Mouse (Mus musculus): ENCODE results near the gene Mmp15.

Mmp15 gene

DNA sequence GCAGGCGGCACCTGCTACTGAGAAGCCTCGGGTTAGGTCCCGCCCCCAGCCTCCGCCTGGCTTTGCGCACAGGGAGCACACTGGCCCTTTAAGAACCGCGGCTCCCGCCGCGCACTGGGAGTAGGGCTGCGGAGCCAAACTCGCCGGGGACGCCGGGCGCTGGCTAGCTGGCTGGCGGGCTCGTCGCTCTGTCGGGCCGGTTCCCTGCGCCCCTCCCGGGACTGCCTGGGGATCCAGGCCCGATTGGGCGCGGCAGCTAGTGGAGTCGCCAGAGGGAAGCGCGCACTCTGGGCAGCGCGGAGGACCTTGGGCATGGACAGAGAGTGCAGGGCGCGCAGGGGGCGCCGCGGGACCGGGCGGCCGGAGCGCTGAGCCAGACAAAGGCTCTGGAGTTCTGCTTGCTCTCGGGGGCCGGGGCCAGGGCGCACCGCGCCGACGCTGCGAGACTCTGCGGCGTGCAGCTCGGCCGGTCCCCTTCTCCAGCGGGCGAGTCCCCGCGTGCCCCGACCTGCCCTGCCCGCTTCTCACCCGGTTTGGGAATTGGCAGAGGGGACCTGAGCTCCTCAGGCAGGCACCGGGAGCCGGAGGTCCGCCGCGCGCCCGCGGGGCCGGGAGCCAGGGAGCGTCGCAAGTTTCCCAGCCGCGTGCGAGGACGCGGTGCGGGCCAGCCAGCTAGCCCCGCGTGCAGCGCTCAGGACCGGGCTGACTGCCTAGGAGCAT is at the start of gene Mmp15:
Gene Mmp15, plus strand, starts transcription at position 118 of the 720 bp plus-strand sequence.
- peak; percentile 63 for DNase-seq

DNA sequence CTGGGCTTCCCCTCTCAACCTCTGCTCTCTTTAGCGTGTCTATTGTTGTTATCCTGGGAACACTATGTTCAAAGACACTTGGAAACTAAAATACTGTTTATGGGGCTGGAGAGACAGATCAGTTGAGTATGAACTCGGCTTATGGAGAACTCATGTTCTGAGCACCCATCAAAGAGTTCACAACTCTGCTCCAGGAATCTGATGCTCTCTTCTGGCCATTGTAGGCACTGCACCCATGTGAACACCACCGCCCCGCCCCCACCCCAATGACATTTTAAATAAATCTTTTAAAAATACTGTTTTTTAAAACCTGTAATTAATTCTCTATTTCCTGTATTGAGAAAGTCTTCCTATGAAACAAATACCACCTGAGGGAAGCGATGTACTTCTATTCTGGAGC is 49.7 kb upstream of the Mmp15 start:
- no peak for DNase-seq

GRCm38 (mm10) chr8:95305526-95305925 is 46.5 kb upstream of the Mmp15 start:
- DNase-seq = no peak

- no peak for DNase-seq
These were observed 45.6 kb upstream of the Mmp15 start, which contains the start of gene Cngb1 for GRCm38 (mm10) chr8:95306431-95306830. Gene Cngb1, minus strand, starts transcription at chr8:95306585.

- no peak for DNase-seq
These were observed 41.6 kb upstream of the Mmp15 start, which contains the start of gene Tepp for GRCm38 (mm10) chr8:95310342-95310970. Gene Tepp, plus strand, starts transcription at chr8:95310566.

GRCm38 (mm10) chr8:95312836-95313235 is 39.2 kb upstream of the Mmp15 start:
- DNase-seq = no peak

GRCm38 (mm10) chr8:95313857-95314256 is 38.2 kb upstream of the Mmp15 start:
- no peak for DNase-seq

DNA sequence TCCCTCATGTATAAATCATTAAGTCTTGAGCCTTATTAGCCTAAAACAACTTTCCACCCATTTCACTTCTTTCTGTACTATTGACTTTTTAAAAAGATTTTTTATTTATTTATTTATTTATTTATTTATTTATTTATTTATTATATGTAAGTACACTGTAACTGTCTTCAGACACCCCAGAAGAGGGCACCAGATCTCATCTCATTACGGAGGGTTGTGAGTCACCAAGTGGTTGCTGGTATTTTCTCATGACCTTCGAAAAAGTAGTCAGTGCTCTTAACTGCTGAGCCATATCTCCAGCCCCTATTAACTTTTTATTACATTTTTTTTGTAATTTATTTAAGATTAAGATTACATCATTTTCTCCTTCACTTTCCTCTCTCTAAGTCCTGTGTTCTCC is 37.4 kb upstream of the Mmp15 start:
- no peak for DNase-seq

DNA sequence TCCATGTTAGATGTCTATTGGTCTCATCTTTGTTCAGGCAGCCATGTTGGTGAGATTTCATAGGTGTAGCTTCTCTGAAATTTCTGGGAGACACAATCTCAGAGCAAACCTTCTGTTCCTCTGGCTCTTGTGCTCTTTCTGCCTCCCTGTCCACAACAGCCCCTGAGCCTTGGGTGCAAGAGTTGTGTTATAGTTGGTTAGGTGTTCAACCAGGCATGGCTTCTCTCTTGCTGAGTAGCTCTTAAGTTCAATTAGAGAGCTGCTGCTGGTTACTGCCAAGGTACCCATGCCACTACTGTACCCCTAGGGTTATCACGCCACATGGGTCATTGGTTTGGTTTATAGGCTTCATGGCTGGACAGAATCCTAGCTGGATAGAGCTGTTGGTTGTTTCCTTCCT is 36.7 kb upstream of the Mmp15 start:
- DNase-seq = no peak

DNA sequence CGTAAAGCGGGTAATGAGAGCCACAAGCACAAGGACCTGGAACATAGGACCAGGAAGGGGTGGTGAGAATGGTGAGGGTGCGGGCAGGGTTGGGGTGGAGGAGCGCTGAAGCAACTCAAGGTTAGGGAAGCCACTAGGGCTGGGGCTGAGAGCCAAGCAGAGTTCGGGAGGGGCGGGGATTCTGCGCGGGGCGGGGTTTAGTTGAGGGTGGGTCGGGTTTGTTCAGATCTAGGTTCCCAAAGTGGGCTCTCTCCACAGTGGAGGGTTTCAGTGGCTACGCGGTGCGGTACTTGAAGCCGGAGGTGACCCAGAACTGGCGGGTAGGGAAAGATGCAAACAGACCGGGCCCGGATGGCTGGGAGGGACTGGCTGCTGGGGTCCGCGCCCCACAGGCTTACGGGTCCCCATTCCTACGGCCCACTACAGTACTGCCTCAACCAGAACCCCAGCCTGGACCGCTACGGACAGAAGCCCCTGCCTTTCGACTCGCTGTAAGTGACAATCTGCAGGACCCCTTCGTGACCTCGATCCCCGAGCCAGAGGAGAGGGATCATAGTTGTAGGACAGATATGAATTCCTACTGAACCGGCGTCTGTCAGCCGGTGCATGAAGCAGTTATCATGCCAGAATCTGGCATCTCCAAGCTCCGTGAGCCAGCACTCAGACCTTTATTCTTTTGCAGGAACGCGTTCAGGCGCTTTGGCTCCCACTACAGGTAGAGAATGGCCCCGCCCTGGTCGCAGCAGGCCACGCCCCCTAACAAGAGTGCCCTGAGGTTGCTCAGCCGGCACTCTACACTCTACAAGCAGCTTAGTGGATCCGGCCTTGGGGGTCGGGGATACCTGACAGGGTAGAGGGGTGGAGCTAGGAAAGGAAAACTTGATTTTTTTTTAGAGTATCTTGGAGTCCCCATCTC is 31.6 kb upstream of the Mmp15 start:
- peak; percentile 30 for DNase-seq

GRCm38 (mm10) chr8:95323201-95323600 is 28.9 kb upstream of the Mmp15 start:
- no peak for DNase-seq

- DNase-seq = no peak
These were observed 27.4 kb upstream of the Mmp15 start for GRCm38 (mm10) chr8:95324646-95325045.

DNA sequence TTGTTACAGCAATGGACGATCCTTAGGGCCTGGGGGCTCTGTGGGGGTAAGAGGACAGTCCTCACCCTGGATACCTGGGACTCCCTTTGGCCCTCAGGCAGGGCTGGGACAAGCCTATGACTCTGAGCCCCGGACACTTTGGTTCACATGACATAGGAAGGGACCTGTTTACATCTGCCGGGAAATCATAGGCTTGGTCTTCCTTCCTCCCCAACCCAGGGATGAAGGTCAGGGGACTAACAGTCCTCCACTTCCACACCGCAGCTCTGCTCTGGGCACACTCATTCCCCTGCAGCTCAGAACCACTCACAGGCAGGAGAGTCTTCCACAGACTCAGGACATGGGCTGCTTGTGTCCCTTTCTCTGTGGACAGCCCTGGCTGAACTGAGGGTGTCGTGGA is 25.2 kb upstream of the Mmp15 start:
- DNase-seq = no peak

- no peak for DNase-seq
These were observed 24.1 kb upstream of the Mmp15 start for GRCm38 (mm10) chr8:95327866-95328465.

- DNase-seq = no peak
These were observed 21.7 kb upstream of the Mmp15 start for GRCm38 (mm10) chr8:95330367-95330766.

- DNase-seq = no peak
These were observed 20.8 kb upstream of the Mmp15 start for GRCm38 (mm10) chr8:95331156-95331719.

GRCm38 (mm10) chr8:95331720-95332436 is 20.2 kb upstream of the Mmp15 start, which contains the start of the genes Zfp319 and Usb1:
Gene Zfp319, minus strand, starts transcription at chr8:95331950.
Gene Usb1, plus strand, starts transcription at chr8:95332284.
- DNase-seq = peak; percentile 92

DNA sequence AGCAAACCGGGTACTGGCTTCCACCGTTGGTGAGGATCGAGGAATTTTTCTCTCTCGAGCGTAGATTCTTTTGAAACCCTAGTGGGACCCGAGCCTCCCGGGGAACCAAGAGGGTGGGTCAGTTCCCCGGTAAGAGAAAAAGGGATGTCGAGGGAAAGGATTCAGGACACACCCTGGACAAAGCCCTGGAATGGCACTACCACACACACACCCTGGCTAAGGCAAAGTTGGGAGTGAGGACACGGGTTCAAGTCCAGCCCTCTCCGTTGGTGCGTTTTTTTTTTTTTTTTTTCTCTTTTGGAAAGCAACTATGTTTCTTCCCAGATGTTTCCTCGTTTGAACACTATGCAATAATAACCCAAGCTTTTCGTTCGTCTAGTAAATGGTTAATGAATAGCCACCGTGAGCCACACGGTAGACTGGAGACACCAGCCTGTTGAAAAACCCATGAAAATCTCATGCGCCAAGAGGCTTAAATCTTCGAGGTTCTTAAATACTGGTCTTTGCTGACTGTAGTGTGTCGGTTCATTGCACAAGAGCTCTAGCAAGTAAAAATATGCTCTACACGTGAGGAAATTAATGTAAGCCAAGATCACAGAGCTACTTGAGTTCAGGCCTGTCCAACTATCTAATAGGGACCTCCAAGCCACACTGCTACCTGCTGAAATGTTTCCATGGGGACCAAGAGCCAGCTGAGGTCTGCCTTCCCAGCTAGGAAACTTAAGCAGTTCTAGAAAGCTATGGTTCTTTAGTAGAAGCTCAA is 19.4 kb upstream of the Mmp15 start:
- DNase-seq = no peak

GRCm38 (mm10) chr8:95335706-95336105 is 16.4 kb upstream of the Mmp15 start:
- DNase-seq = no peak

- no peak for DNase-seq
These were observed 15.7 kb upstream of the Mmp15 start for GRCm38 (mm10) chr8:95336363-95336762.

- no peak for DNase-seq
These were observed 10.3 kb upstream of the Mmp15 start for GRCm38 (mm10) chr8:95341721-95342120.
